Mouse (Mus musculus) MEL-GATA-1-ER (cell line): ENCODE measurements around the gene Snai1.
A peak's percentile ranks its signal among the peaks of the same experiment; 100 is the strongest.

Experiments used
- DNase-seq: peaks from one replicate; pipeline ENCODE4 v3.0.0-alpha.2; 2012; ENCODE audit warnings: low read depth; ENCODE audit errors: extremely low read depth

Snai1 gene

DNA sequence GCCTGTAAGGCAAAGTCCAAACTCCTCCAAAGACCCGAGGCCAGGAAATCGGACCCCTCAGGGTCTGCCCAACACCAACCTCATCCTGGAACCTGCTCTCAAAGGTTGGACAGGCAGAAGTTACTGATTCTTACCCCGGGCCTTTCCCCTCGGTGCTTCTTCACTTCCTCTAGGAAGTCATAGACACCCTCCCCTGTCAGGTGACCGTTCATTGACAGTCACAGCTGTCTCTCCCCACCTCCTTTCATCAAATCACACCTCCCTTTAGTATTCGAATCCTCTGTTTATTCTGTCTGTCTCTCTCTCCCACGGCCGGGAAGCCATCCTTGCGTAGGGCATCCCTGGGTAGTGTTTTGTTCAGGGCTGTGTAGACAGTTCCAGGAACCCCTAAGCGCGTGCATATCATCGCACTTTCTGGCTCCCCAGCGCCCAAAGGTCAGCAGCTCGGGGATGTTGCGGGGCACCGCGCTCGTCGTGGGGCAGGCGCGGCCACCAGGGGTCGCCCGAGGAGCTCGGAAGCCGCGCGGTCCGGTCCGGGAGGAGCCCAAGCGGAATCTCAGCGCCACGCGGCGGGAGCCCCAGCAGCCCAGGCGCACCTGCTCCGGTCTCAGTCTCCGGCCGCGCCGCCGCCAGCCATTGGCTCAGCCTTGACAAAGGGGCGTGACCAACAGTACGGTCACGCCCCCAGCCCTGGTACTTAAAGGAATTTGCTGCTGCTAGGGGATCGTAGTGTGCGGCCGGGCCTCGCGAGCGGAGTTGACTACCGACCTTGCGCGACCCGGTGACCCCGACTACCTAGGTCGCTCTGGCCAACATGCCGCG is at the start of gene Snai1:
Gene Snai1, plus strand, starts transcription at position 720 of the 822 bp plus-strand sequence.
- DNase-seq: peak; percentile 67

DNA sequence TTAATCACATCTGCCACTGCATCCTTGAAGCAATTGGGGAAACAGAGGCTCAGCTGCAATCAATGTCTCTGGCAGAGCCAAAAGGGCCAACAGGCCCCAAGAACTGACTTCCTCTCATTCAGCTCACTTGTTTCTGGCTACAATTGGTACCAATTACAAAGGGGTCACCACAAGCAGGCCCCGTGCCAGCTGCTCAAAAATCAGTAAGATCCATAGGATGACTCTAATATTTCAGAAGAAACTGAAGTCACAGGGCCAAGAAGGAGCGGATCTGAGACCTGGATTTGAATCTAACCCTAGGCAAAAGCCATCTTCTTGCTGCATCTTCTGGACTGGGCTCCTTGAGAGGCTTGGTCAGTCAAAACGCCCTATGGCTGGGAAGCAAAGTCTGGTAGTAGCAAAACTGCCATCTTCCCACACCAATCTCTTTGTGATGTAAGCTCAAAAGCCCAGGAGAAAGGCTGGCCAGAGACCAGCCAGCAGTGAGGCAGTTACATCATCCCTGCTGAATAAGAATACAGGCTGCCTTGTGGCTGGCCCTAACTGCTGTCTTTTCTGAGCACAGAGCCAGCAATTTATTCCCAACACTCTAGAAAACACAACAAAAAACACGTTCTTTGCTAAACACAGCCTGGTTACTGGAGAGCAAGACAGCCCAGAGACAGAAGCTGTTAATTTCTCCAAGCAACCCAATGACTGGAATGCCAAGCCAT is 47.0 kb upstream of the Snai1 start:
- DNase-seq: no peak

GRCm38 (mm10) chr2:167491757-167492708 is 46.0 kb upstream of the Snai1 start, which contains the start of gene Rnf114:
TSS of gene Rnf114 (plus strand) at chr2:167492645.
- DNase-seq: no peak

DNA sequence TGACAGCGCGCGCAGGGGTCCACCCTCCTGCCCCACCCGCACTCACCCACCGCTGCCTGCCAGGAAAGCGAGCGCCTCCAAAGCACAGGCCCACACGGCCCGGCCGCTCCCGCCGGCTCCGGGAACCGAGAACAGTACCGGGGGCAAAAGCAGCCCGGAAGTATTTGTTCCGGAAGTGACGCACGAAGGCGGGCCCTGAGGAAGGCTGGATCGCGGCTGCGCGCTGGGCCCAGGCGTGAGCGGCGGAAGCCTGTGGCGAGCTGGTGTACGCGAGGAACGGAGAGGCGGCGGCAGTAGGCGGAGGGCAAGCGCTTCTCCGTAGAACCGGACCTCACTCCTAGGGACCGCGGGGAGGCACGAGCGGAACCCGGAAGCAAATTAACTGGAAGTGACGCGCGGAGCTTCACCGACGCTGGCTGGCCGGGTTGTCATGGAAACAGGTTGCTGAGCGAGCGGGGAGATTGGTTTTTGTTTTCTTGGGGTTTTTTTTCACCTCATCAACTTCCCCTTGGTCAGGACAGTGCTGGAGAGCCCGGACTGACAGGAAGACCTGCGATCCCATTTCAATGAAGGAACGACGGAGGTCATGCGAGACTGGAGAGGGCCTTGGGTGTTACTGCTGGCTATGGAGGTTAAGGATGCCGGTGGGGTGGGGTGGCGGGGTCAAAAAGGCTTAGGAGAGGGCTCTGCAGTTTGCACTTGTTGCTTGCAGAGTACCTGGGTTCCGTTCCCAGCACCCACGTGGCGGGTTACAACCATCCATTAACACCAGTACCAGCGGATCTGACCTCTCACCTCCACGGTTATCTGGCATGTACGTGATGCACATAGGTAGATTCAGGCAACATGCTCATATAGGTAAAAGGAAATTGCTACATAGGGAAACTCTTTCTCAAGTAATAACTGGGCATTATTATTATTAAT is 45.0 kb upstream of the Snai1 start, which contains the start of gene Spata2:
Gene Spata2, minus strand, starts transcription at position 175 of the 924 bp plus-strand sequence.
- peak; percentile 76 for DNase-seq

- DNase-seq: no peak
These were observed 41.6 kb upstream of the Snai1 start for GRCm38 (mm10) chr2:167496437-167496836.

DNA sequence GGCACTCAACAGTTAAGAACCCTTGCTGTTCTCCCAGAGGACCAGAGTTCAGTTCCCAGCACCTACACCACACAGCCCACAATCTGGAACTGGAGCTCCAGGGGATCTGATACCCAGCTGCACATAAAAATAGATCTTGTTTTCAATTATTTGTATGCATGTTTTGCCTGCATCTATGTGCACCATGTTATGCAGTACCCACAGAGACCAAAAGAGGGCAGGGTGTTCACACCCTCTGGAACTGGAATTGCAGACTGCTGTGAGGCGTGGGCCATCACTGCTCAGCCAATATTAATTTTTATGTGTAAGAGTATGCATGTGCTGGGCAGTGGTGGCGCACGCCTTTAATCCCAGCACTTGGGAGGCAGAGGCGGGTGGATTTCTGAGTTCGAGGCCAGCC is 40.7 kb upstream of the Snai1 start:
- DNase-seq: no peak

GRCm38 (mm10) chr2:167502554-167503252 is 35.3 kb upstream of the Snai1 start:
- no peak for DNase-seq

GRCm38 (mm10) chr2:167503253-167503895 is 34.6 kb upstream of the Snai1 start:
- no peak for DNase-seq

DNA sequence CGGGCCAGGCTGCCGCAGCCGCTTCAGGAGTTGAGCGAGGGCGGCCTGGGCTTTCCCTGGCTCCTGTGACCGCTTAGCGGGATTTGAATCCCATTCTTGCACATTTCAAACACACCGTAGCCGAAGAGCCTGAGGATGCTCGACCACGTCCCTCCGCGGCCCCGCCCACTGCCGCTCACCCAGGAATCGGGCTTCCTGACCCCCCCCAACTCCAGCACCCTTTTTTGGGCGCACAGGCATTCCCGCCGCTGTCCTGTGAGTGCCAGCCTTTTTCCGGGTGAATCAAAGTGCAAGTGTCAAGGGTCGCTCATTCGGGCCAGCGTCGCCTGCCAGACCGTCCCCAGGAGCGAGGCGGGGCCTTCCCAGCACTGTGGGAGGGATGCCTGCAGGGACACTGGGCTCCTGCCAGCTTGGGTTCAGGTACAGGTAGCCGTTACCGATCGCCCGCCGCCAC is 34.1 kb upstream of the Snai1 start:
- no peak for DNase-seq

GRCm38 (mm10) chr2:167505127-167505526 is 32.9 kb upstream of the Snai1 start:
- peak; percentile 76 for DNase-seq

GRCm38 (mm10) chr2:167506546-167507260 is 31.3 kb upstream of the Snai1 start:
- no peak for DNase-seq

DNA sequence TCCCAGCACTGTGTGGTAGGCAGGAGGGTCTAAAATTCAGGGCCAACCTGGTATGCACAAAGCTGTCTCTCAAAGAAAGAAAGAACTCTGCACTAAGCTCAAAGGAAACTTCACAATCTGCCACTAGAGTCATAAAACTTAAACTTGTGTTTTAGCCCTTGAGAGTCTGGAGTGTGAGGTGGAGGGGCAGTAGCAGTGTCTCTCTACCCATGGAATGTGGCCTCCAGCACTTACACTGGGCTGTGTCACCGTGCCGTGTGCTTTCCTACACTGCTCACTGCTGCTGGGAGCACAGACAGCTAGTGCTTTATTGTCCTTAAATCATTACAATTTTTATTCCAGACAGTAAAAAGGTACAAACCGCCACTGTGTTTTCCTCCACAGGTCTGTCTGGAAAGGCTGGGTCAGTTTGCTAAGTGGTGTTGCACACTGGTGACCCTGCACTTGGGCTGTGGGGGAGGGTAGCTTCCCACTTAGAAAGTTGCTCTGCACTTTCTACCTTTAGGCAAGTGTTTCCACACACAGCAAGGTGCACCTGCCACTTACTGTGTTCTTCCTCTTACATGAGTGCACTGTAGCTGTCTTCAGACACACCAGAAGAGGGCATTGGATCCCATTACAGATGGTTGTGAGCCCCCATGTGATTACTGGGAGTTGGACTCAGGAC is 30.1 kb upstream of the Snai1 start:
- no peak for DNase-seq

- no peak for DNase-seq
These were observed 29.4 kb upstream of the Snai1 start for GRCm38 (mm10) chr2:167508569-167508968.

DNA sequence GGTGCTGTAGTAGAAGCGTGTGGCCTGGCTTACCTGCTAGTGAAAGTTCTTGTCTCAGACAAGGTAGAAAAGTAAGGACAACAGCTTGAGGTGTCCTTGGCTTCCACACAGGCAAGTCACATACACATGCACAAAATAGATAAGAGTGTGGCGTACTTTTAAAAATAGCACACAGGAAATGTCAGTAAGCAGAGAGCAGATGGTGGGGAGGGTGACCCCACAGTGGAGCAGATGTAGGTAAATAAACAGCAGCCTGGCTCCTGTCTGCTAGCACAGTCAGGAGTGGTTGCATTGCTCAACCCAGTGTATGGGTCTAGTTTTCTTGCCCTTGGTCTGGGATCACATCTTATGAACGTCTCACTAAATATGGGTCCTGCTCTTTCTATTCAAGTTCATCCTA is 27.5 kb upstream of the Snai1 start:
- no peak for DNase-seq

- DNase-seq: no peak
These were observed 25.6 kb upstream of the Snai1 start for GRCm38 (mm10) chr2:167512365-167512764.

DNA sequence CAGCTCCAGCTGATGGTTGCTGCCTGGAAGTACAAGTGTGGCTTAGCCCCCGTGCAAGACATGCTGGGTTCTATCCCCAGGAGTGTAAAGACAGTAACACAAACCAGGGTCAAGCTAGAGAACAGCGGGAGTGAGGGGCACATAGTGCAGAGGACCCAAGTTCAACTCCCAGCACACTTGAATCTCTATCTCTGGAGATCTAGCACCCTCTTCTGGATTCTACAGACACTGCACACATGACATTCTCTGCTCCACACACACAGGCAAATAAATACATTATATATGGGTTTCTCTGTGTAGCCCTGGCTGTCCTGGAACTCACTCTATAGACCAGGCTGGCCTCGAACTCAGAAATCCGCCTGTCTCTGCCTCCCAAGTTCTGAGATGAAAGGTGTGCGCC is 25.0 kb upstream of the Snai1 start:
- DNase-seq: no peak

DNA sequence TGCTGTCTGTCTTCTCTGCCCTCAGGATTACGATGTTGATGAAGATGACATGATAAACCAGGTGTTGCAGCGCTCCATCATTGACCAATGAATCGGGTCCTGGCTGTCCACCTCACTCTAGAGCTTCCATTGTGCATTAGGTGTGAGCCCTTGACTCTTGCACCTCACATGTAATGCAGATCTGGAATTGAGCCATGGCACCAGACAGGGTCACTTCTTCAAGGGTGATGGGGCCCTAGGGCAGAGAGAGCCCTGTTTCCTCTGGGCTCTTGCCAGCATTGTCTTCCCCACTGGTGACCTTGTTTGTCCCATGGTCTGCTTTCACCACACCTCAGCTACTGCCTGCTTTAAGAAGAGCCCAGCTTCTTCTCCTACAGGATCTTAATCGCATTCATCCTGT is 23.4 kb upstream of the Snai1 start:
- DNase-seq: no peak

GRCm38 (mm10) chr2:167515688-167516087 is 22.3 kb upstream of the Snai1 start:
- DNase-seq: no peak
